Mouse (Mus musculus) liver, adult 2 months (tissue): ENCODE measurements around the gene Nfya. TPM values are rescaled to one million over a fixed set of nuclear protein-coding genes. Genes with fewer than 3 reads are reported as not detected.

Experiments used
- DNase-seq: peaks from one replicate; pipeline ENCODE4 v3.0.0-alpha.2; 2011; ENCODE audit warnings: low read depth, low spot score; ENCODE audit errors: extremely low read depth
- H3K27ac ChIP-seq: fragments of 200-500 bp; replicated peaks from 2 replicates; pipeline ENCODE4 v1.5.1; 2012; ENCODE audit warnings: low read depth, mild to moderate bottlenecking, control low read depth, inconsistent platforms, low read length; ENCODE audit not compliant: insufficient read depth
- H3K27me3 ChIP-seq: fragments of 200-500 bp; 2 replicates; pipeline ENCODE4 v1.6.1; 2012; ENCODE audit warnings: mild to moderate bottlenecking, moderate library complexity, low read length, inconsistent platforms; ENCODE audit not compliant: control insufficient read depth, insufficient read depth
- H3K36me3 ChIP-seq: fragments of 200-500 bp; 2 replicates; pipeline ENCODE4 v1.6.1; 2012; ENCODE audit warnings: low read length, inconsistent platforms; ENCODE audit not compliant: control insufficient read depth, insufficient read depth
- H3K4me1 ChIP-seq: fragments of 200-500 bp; 2 replicates; pipeline ENCODE4 v1.6.1; 2011; ENCODE audit warnings: low read length; ENCODE audit not compliant: control insufficient read depth, insufficient read depth
- H3K4me3 ChIP-seq: fragments of 200-500 bp; 2 replicates; pipeline ENCODE4 v1.5.1; 2011; ENCODE audit warnings: low read depth, mild to moderate bottlenecking, control low read depth, low read length, moderate library complexity; ENCODE audit not compliant: insufficient read depth
- H3K79me2 ChIP-seq: fragments of 200-500 bp; 2 replicates; pipeline ENCODE4 v1.6.1; 2012; ENCODE audit warnings: inconsistent platforms, mild to moderate bottlenecking, low read length, moderate library complexity; ENCODE audit not compliant: control insufficient read depth, insufficient read depth
- H3K9ac ChIP-seq: fragments of 200-500 bp; 2 replicates; pipeline ENCODE4 v1.6.1; 2012; ENCODE audit warnings: low read depth, mild to moderate bottlenecking, control low read depth, inconsistent platforms, low read length
- CTCF ChIP-seq: fragments of 200-500 bp; IDR thresholded peaks from 2 replicates; pipeline ENCODE4 v1.5.1; 2011; ENCODE audit warnings: low read depth, low read length, control low read depth
- POLR2A ChIP-seq: fragments of 200-500 bp; IDR thresholded peaks from 2 replicates; pipeline ENCODE4 v1.6.1; 2011; ENCODE audit warnings: low read length, control low read depth; ENCODE audit not compliant: insufficient read depth; ENCODE audit errors: extremely low read depth
- WGBS: fragments of 180-500 bp; shearing (Covaris S2); methylation state at CpG from one replicate; pipeline ENCODE4 v1.1.7; 2018; 5-methylcytosine and 5-hydroxymethylcytosine counted together
- polyA plus RNA-seq: library from polyadenylated mRNA; depleted of rRNA; stranded (reverse); fragments of >200 nt; gene quantifications from 2 replicates; pipeline ENCODE4 v1.2.3, GENCODE M21; 2012
- total RNA-seq: library from RNA; depleted of rRNA; stranded (reverse); fragments of >200 nt; gene quantifications from 2 replicates; pipeline ENCODE4 v1.2.3, GENCODE M21; 2014

Gene Nfya
- total and polyA plus RNA-seq, 2 experiments: 10.6 to 16.3 TPM

GRCm38 (mm10) chr17:48408526-48409291 lies 997 bp downstream of the Nfya start:
- under 1% methylated on average over 47 of the region's 47 CpGs for WGBS
- Histone ChIP-seq H3K27me3 (no peaks in the 10 kb centered on the region), H3K4me1 (peaks cover 10% of the 10 kb centered on the region), H3K79me2 (peaks cover 21% of the 10 kb centered on the region; the same call in 1 of the 2 replicates), H3K36me3 (peaks cover 4% of the 10 kb centered on the region; the same call in 1 of the 2 replicates), H3K4me3 (peak overlapping the region; percentile 74), H3K27ac (peak overlapping the region; percentile 89), H3K9ac (peak overlapping the region; percentile 86)
- TF ChIP-seq POLR2A (0 out of 2 replicates have a peak, but pooled peaks have one; percentile 10), CTCF (no peak)
- DNase-seq: peak; percentile 45

- H3K27ac ChIP-seq: 0 out of 2 replicates have a peak overlapping the region, but pooled peaks have one; percentile 89
- H3K4me3 ChIP-seq: peak overlapping the region; percentile 34
- peak; percentile 21 for DNase-seq
- WGBS: 9% methylated on average over 8 of the region's 8 CpGs
- H3K27me3 ChIP-seq: no peaks in the 10 kb centered on the region
- H3K9ac ChIP-seq: peak overlapping the region; percentile 54
- peaks cover 21% of the 10 kb centered on the region; the same call in 1 of the 2 replicates for H3K79me2 ChIP-seq
- H3K4me1 ChIP-seq: peaks cover 10% of the 10 kb centered on the region
- TF ChIP-seq CTCF (no peak), POLR2A (no peak)
- H3K36me3 ChIP-seq: peaks cover 4% of the 10 kb centered on the region; the same call in 1 of the 2 replicates
These were observed 1.7 kb downstream of the Nfya start for GRCm38 (mm10) chr17:48407910-48408525.

GRCm38 (mm10) chr17:48407154-48407553 lies 2.6 kb downstream of the Nfya start:
- DNase-seq: no peak
- Histone ChIP-seq H3K27me3 (no peaks in the 10 kb centered on the region), H3K79me2 (peaks cover 21% of the 10 kb centered on the region; the same call in 1 of the 2 replicates), H3K27ac (no peak overlapping the region), H3K9ac (no peak overlapping the region), H3K36me3 (peaks cover under 1% of the 10 kb centered on the region; the same call in 1 of the 2 replicates), H3K4me1 (peaks cover 10% of the 10 kb centered on the region), H3K4me3 (no peak overlapping the region)
- 79% methylated on average over 4 of the region's 4 CpGs for WGBS
- TF ChIP-seq CTCF (no peak), POLR2A (no peak)

- Histone ChIP-seq H3K27ac (no peak overlapping the region), H3K79me2 (peaks cover 28% of the 10 kb centered on the region; the same call in 1 of the 2 replicates), H3K4me1 (0 out of 2 replicates have a peak, but pooled peaks cover 5% of the 10 kb centered on the region), H3K9ac (no peak overlapping the region), H3K36me3 (peaks cover 5% of the 10 kb centered on the region), H3K4me3 (no peak overlapping the region), H3K27me3 (no peaks in the 10 kb centered on the region)
- DNase-seq: no peak
- 93% methylated on average over 1 of the region's 1 CpGs for WGBS
- TF ChIP-seq POLR2A (no peak), CTCF (no peak)
These were observed 5.0 kb downstream of the Nfya start for GRCm38 (mm10) chr17:48404706-48405105.

GRCm38 (mm10) chr17:48403848-48404247 lies 5.9 kb downstream of the Nfya start:
- H3K79me2 ChIP-seq: peaks cover 28% of the 10 kb centered on the region; the same call in 1 of the 2 replicates
- H3K4me3 ChIP-seq: no peak overlapping the region
- 96% methylated on average over 2 of the region's 2 CpGs for WGBS
- no peak overlapping the region for H3K9ac ChIP-seq
- H3K36me3 ChIP-seq: peaks cover 13% of the 10 kb centered on the region
- no peak overlapping the region for H3K27ac ChIP-seq
- DNase-seq: no peak
- TF ChIP-seq CTCF (no peak), POLR2A (no peak)
- no peaks in the 10 kb centered on the region for H3K27me3 ChIP-seq
- H3K4me1 ChIP-seq: 0 out of 2 replicates have a peak, but pooled peaks cover 5% of the 10 kb centered on the region
